Mouse (Mus musculus) induced T-regulatory cell, adult 2 months (primary cell): Measurements from ENCODE around the gene Btbd6.

Experiments used
- DNase-seq: peaks from one replicate; pipeline ENCODE4 v3.0.0-alpha.2; 2012; ENCODE audit warnings: low read depth

Gene Btbd6

GRCm38 (mm10) chr12:113004993-113005392 lies 28.7 kb downstream of the Btbd6 start:
- DNase-seq = peak; percentile 83

GRCm38 (mm10) chr12:113011702-113012360 lies 35.5 kb downstream of the Btbd6 start:
- no peak for DNase-seq

- no peak for DNase-seq
Measured at GRCm38 (mm10) chr12:113012443-113012842, 36.2 kb downstream of the Btbd6 start.

- DNase-seq = no peak
Measured at GRCm38 (mm10) chr12:113013021-113013491, 36.8 kb downstream of the Btbd6 start.

- peak; percentile 95 for DNase-seq
Measured at GRCm38 (mm10) chr12:113013604-113014558, 37.6 kb downstream of the Btbd6 start, which contains the start of gene Pacs2. Gene Pacs2, plus strand, starts transcription at chr12:113014508.

GRCm38 (mm10) chr12:113014561-113015556 lies 38.6 kb downstream of the Btbd6 start:
- DNase-seq = peak; percentile 58

GRCm38 (mm10) chr12:113015956-113016355 lies 39.7 kb downstream of the Btbd6 start:
- peak; percentile 14 for DNase-seq

GRCm38 (mm10) chr12:113016976-113017375 lies 40.7 kb downstream of the Btbd6 start:
- no peak for DNase-seq

- no peak for DNase-seq
Measured at GRCm38 (mm10) chr12:113017429-113017984, 41.2 kb downstream of the Btbd6 start.

GRCm38 (mm10) chr12:113018763-113019162 lies 42.5 kb downstream of the Btbd6 start:
- DNase-seq = no peak

- DNase-seq = no peak
Measured at GRCm38 (mm10) chr12:113021488-113021887, 45.2 kb downstream of the Btbd6 start.

GRCm38 (mm10) chr12:113023082-113023481 lies 46.8 kb downstream of the Btbd6 start:
- DNase-seq = no peak

GRCm38 (mm10) chr12:113026557-113026956 lies 50.3 kb downstream of the Btbd6 start:
- DNase-seq = peak; percentile 63

GRCm38 (mm10) chr12:113027495-113027894 lies 51.2 kb downstream of the Btbd6 start:
- DNase-seq = no peak

GRCm38 (mm10) chr12:113028067-113028466 lies 51.8 kb downstream of the Btbd6 start:
- no peak for DNase-seq
